Mouse (Mus musculus): ENCODE data around the gene Jpt1. TPM values are rescaled to one million over a fixed set of nuclear protein-coding genes. Genes with fewer than 3 reads are reported as not detected.
A peak's percentile ranks its signal among the peaks of the same experiment; 100 is the strongest.
"Not testable (repeated sequence)": the region's sequence is repeated elsewhere in the genome, so short reads cannot be mapped to it uniquely, and the experiment has no call there.

Gene Jpt1
- polyA plus RNA-seq, 1 experiment from 2014 or later: 538 TPM

DNA sequence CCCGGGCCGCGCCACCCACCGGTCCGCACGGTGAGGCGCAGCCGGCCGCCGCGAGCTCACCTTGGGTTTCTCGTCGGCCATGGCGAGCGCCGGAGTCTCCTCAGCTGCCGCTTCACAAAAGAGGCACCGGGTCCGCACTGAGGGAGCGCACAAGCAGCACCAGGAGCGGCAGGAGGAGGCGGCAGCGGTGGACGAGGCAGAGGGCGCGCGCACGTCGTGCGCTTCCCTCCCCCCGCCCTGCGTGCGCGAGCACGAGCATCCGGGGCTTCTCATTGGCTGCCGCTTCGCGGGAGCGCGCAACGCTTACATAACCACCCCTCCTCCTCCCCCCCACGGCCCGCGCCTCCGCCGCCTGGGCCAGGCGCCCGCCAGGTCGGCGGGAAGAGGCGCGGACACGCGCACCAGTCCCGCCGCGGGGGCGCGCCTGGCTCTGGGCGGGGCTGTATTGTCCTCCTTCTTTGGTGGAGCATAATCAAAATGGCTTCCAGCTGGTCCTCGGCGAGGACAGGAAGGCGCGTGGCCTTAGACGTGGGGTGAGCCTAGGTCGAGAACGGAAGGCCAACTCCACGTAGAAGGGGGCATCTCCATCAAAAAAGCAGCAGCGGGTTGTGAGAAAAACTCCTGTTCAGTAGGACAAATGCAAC, 22.0 kb upstream of the Jpt1 start, which contains the start of gene Sumo2:
Gene Sumo2 (minus strand): TSS at position 239 of the 644 bp plus-strand sequence.
- H3K4me3 ChIP-seq (ENCODE audit: control insufficient read depth in 1 of 2, insufficient read depth in 1 of 2, low read depth in 1 of 2, low read length in 2 of 2): peak within 1 kb of the TSS; percentile 64 to 96
- no peaks in the 10 kb centered on the region for H3K9me3 ChIP-seq (ENCODE audit: control insufficient read depth, low read length)
- peak within 1 kb of the TSS; percentile 97 to 100 for H3K27ac ChIP-seq (replicated peaks in 1 of 2; ENCODE audit: control insufficient read depth in 1 of 2, insufficient read depth in 1 of 2, low read depth in 2 of 2, low read length in 2 of 2)
- peak; percentile 87 for ATAC-seq (ENCODE audit: insufficient number of reproducible peaks, insufficient read depth, low FRiP score, low read depth)
- peak within 1 kb of the TSS; percentile 90 for H3K4me2 ChIP-seq (ENCODE audit: low read length)
- H3K27me3 ChIP-seq (ENCODE audit: control insufficient read depth, insufficient read depth, low read length): no peaks in the 10 kb centered on the region
- H3K9ac ChIP-seq (ENCODE audit: low read length): peak within 1 kb of the TSS; percentile 98
- peaks cover 30% of the 10 kb centered on the region for H3K36me3 ChIP-seq (ENCODE audit: control insufficient read depth, insufficient read depth, low read length)
- WGBS: 2% methylated on average over 38 of the region's 70 CpGs
- peaks cover 3 to 11% of the 10 kb centered on the region in 2 experiments; a peak in 2 of 4 replicates for H3K4me1 ChIP-seq (ENCODE audit: control insufficient read depth in 2 of 2, insufficient read depth in 2 of 2, low read length in 2 of 2)

DNA sequence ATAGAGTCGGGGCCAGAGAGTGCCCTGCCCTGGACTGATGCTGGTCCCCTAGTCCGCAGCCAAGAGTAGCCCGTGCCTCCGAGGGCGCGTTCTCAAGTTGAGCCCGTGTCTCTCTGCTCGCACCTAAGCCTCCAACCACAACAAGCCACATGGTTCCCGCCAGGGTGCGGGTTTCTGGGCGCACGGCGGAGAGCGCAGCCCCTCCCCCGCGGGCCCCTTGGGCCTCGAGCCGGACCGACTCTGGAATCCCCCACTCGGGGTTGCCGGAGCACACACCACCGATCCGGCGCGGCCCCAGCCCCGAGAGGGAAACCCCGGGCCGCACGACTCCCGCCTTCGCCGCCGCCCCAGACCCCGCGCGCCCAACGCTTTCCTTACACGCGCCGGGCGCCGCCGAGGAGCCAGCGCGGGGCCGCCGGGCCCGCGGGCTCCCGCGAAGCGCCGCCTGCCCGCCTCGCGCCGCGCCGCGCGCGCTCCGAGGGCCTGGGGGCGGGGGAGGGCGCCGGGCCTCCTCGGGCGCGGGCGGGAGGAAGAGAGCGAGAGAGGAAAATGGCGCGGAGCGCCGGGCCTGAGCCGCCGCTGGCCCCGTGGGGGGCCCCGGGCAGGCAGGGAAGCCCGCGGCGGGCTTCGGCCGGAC, 21.3 kb upstream of the Jpt1 start:
- Histone ChIP-seq H3K4me1 (ENCODE audit: control insufficient read depth in 2 of 2, insufficient read depth in 2 of 2, low read length in 2 of 2) (peaks cover 3 to 11% of the 10 kb centered on the region in 2 experiments; a peak in 2 of 4 replicates), H3K4me2 (ENCODE audit: low read length) (peak overlapping the region; percentile 90), H3K9me3 (ENCODE audit: control insufficient read depth, low read length) (no peaks in the 10 kb centered on the region), H3K4me3 (ENCODE audit: control insufficient read depth in 1 of 2, insufficient read depth in 1 of 2, low read depth in 1 of 2, low read length in 2 of 2) (peak overlapping the region; percentile 64 to 96), H3K27me3 (ENCODE audit: control insufficient read depth, insufficient read depth, low read length) (no peaks in the 10 kb centered on the region), H3K9ac (ENCODE audit: low read length) (peak overlapping the region; percentile 98), H3K36me3 (ENCODE audit: control insufficient read depth, insufficient read depth, low read length) (peaks cover 33% of the 10 kb centered on the region), H3K27ac (replicated peaks in 1 of 2; ENCODE audit: control insufficient read depth in 1 of 2, insufficient read depth in 1 of 2, low read depth in 2 of 2, low read length in 2 of 2) (peak overlapping the region; percentile 97 to 100)
- WGBS: under 1% methylated on average over 59 of the region's 84 CpGs
- peak; percentile 66 for ATAC-seq (ENCODE audit: insufficient number of reproducible peaks, insufficient read depth, low FRiP score, low read depth)

DNA sequence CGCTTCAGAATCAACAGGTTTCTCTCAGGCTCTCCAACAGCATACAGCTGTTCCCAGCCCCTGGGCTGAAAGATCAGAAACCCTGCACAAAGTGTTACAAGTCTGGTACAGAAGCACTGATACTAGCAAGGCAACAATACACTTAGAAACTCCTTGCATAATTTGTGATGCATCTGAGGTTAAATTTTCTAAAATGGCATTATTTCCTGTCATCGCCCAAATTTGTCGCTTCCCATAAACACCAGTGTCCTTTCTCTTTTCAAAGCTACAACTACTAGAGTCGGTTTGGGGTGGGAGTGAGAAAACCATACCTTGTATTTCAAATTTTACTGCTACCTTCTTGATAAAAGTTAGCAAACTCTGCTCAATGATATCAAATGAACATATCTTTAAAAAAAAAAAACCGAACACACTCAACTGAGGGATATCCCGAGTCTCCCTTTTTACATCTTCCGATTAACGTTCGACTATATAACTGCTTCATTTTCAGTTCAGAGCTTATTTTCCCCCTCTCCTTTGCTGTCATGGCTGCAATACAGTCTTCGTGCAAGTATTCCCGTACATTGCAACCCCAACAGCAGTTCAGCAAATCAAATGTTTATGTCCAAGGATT, 20.7 kb upstream of the Jpt1 start:
- peak overlapping the region; percentile 64 to 96 for H3K4me3 ChIP-seq (ENCODE audit: control insufficient read depth in 1 of 2, insufficient read depth in 1 of 2, low read depth in 1 of 2, low read length in 2 of 2)
- peak overlapping the region; percentile 90 for H3K4me2 ChIP-seq (ENCODE audit: low read length)
- H3K9ac ChIP-seq (ENCODE audit: low read length): peak overlapping the region; percentile 98
- 5% methylated on average over 11 of the region's 11 CpGs for WGBS
- H3K27ac ChIP-seq (replicated peaks in 1 of 2; ENCODE audit: control insufficient read depth in 1 of 2, insufficient read depth in 1 of 2, low read depth in 2 of 2, low read length in 2 of 2): peak overlapping the region; percentile 97 to 100
- ATAC-seq (ENCODE audit: insufficient number of reproducible peaks, insufficient read depth, low FRiP score, low read depth): no peak
- H3K4me1 ChIP-seq (ENCODE audit: control insufficient read depth in 2 of 2, insufficient read depth in 2 of 2, low read length in 2 of 2): peaks cover 3 to 11% of the 10 kb centered on the region in 2 experiments; a peak in 2 of 4 replicates
- peaks cover 40% of the 10 kb centered on the region for H3K36me3 ChIP-seq (ENCODE audit: control insufficient read depth, insufficient read depth, low read length)
- no peaks in the 10 kb centered on the region for H3K27me3 ChIP-seq (ENCODE audit: control insufficient read depth, insufficient read depth, low read length)
- H3K9me3 ChIP-seq (ENCODE audit: control insufficient read depth, low read length): no peaks in the 10 kb centered on the region

DNA sequence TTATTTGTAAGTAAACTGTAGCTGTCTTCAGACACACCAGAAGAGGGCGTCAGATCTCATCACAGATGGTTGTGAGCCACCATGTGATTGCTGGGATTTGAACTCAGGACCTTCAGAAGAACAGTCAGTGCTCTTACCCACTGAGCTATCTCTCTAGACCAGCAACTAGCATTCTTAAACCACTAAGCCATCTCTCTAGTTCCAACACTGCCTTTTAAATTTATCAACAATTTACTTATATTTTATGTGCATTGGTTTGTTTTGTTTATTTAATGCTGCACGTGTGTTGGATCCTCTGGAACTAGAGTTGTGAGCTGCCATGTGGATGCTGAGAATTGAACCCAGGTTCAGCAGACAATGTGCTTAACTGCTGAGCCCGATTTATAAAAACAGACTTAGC, 12.3 kb upstream of the Jpt1 start:
- WGBS: 92% methylated on average over 3 of the region's 3 CpGs
- H3K9me3 ChIP-seq (ENCODE audit: control insufficient read depth, low read length); H3K27ac ChIP-seq (replicated peaks in 1 of 2; ENCODE audit: control insufficient read depth in 1 of 2, insufficient read depth in 1 of 2, low read depth in 2 of 2, low read length in 2 of 2); H3K9ac ChIP-seq (ENCODE audit: low read length); ATAC-seq (ENCODE audit: insufficient number of reproducible peaks, insufficient read depth, low FRiP score, low read depth); H3K4me3 ChIP-seq (ENCODE audit: control insufficient read depth in 1 of 2, insufficient read depth in 1 of 2, low read depth in 1 of 2, low read length in 2 of 2); H3K4me1 ChIP-seq (ENCODE audit: control insufficient read depth in 2 of 2, insufficient read depth in 2 of 2, low read length in 2 of 2); H3K27me3 ChIP-seq (ENCODE audit: control insufficient read depth, insufficient read depth, low read length); H3K4me2 ChIP-seq (ENCODE audit: low read length): not testable (repeated sequence)
- H3K36me3 ChIP-seq (ENCODE audit: control insufficient read depth, insufficient read depth, low read length): peaks cover 87% of the 10 kb centered on the region

DNA sequence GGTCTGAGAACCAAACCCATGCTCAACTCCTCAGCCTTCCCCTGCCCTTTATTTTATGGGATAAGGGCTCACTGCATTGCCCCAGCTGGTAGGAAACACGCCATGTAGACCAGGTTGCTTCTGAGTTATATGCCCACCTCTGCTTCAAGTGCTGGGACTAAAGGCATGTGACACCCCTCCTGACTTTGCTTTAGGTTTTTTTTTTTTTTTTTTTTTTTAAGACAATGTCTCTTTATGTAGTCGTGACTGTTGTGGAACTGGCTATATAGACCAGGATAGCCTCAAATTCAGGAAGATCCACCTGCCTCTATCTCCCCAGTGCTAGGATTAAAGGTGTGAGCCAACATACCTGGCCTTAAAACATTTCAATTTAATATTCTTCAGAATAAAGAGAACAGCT, 8.5 kb upstream of the Jpt1 start:
- ATAC-seq (ENCODE audit: insufficient number of reproducible peaks, insufficient read depth, low FRiP score, low read depth): no peak
- Histone ChIP-seq H3K36me3 (ENCODE audit: control insufficient read depth, insufficient read depth, low read length) (peaks cover 53% of the 10 kb centered on the region), H3K27me3 (ENCODE audit: control insufficient read depth, insufficient read depth, low read length) (no peaks in the 10 kb centered on the region), H3K9ac (ENCODE audit: low read length) (no peak overlapping the region), H3K4me1 (ENCODE audit: control insufficient read depth in 2 of 2, insufficient read depth in 2 of 2, low read length in 2 of 2) (peaks cover 10 to 17% of the 10 kb centered on the region in 2 experiments), H3K4me2 (ENCODE audit: low read length) (no peak overlapping the region), H3K9me3 (ENCODE audit: control insufficient read depth, low read length) (no peaks in the 10 kb centered on the region), H3K4me3 (ENCODE audit: control insufficient read depth in 1 of 2, insufficient read depth in 1 of 2, low read depth in 1 of 2, low read length in 2 of 2) (no peak overlapping the region), H3K27ac (replicated peaks in 1 of 2; ENCODE audit: control insufficient read depth in 1 of 2, insufficient read depth in 1 of 2, low read depth in 2 of 2, low read length in 2 of 2) (no peak overlapping the region)
- 77% methylated on average over 2 of the region's 2 CpGs for WGBS

DNA sequence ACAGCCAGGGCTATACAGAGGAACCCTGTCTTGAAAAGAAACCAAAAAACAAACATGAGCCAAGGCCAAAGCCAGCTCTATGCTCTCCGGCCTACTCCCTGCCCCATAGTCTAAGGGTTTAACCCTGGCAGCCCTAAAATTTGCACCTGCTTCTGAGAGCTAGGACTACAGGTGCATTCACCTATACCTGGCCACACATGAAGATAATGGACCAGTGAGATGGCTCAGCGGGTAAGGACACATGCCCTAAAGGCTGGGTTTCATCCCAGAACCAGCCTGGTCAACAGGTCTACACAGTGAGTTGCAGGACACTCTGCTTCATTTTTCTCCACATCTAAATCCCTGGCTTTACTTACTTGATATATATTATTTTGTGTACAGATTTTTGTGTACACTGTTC, 8.1 kb upstream of the Jpt1 start:
- Histone ChIP-seq H3K4me2 (ENCODE audit: low read length) (no peak overlapping the region), H3K27me3 (ENCODE audit: control insufficient read depth, insufficient read depth, low read length) (no peaks in the 10 kb centered on the region), H3K9me3 (ENCODE audit: control insufficient read depth, low read length) (no peaks in the 10 kb centered on the region), H3K9ac (ENCODE audit: low read length) (no peak overlapping the region), H3K4me1 (ENCODE audit: control insufficient read depth in 2 of 2, insufficient read depth in 2 of 2, low read length in 2 of 2) (peaks cover 10 to 17% of the 10 kb centered on the region in 2 experiments), H3K27ac (replicated peaks in 1 of 2; ENCODE audit: control insufficient read depth in 1 of 2, insufficient read depth in 1 of 2, low read depth in 2 of 2, low read length in 2 of 2) (no peak overlapping the region), H3K4me3 (ENCODE audit: control insufficient read depth in 1 of 2, insufficient read depth in 1 of 2, low read depth in 1 of 2, low read length in 2 of 2) (no peak overlapping the region), H3K36me3 (ENCODE audit: control insufficient read depth, insufficient read depth, low read length) (peaks cover 48% of the 10 kb centered on the region)
- no peak for ATAC-seq (ENCODE audit: insufficient number of reproducible peaks, insufficient read depth, low FRiP score, low read depth)
- WGBS: 89% methylated on average over 2 of the region's 2 CpGs

DNA sequence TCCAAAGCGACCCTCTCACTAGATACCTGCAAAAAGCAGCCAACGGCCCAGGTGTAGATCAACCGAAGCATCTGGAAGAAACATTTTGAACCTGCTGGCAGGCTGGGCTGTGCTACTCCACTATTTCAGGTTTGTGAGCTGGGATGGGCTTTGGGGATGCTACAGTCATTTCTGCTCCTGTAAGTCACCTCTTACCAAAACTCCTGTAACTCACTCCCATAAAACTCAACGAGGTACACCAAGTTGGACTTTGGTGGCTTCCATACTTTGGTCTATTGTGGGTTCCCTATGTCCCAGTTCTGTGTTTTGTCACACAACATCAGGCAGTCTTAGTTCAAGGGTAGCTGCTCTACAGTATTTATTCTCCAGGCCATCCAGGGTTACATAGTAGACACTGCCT, 6.9 kb upstream of the Jpt1 start:
- peaks cover 10 to 17% of the 10 kb centered on the region in 2 experiments for H3K4me1 ChIP-seq (ENCODE audit: control insufficient read depth in 2 of 2, insufficient read depth in 2 of 2, low read length in 2 of 2)
- H3K4me2 ChIP-seq (ENCODE audit: low read length): no peak overlapping the region
- ATAC-seq (ENCODE audit: insufficient number of reproducible peaks, insufficient read depth, low FRiP score, low read depth): no peak
- no peaks in the 10 kb centered on the region for H3K9me3 ChIP-seq (ENCODE audit: control insufficient read depth, low read length)
- no peak overlapping the region for H3K4me3 ChIP-seq (ENCODE audit: control insufficient read depth in 1 of 2, insufficient read depth in 1 of 2, low read depth in 1 of 2, low read length in 2 of 2)
- H3K36me3 ChIP-seq (ENCODE audit: control insufficient read depth, insufficient read depth, low read length): peaks cover 37% of the 10 kb centered on the region
- peak overlapping the region; percentile 72 to 82; a peak in 3 of 4 replicates for H3K27ac ChIP-seq (replicated peaks in 1 of 2; ENCODE audit: control insufficient read depth in 1 of 2, insufficient read depth in 1 of 2, low read depth in 2 of 2, low read length in 2 of 2)
- 84% methylated on average over 4 of the region's 4 CpGs for WGBS
- no peaks in the 10 kb centered on the region for H3K27me3 ChIP-seq (ENCODE audit: control insufficient read depth, insufficient read depth, low read length)
- H3K9ac ChIP-seq (ENCODE audit: low read length): no peak overlapping the region
